Mouse (Mus musculus) kidney, postnatal 25 days (tissue): ENCODE measurements around the gene Nos3.
A peak's percentile ranks its signal among the peaks of the same experiment; 100 is the strongest.

Source experiments
- DNase-seq, 2 experiments: peaks; one replicate each; pipeline ENCODE4 v3.0.0; 2021; ENCODE audit warnings: mixed read lengths in 2 of 2

The Nos3 gene

GRCm38 (mm10) chr5:24364508-24364907, at the start of gene Nos3:
Gene Nos3 (plus strand): TSS chr5:24364810.
- peak; percentile 77 to 88 for DNase-seq

GRCm38 (mm10) chr5:24319776-24320466, 44.7 kb upstream of the Nos3 start:
- DNase-seq, result peak in 1 of 2 experiments; percentile 35

DNA sequence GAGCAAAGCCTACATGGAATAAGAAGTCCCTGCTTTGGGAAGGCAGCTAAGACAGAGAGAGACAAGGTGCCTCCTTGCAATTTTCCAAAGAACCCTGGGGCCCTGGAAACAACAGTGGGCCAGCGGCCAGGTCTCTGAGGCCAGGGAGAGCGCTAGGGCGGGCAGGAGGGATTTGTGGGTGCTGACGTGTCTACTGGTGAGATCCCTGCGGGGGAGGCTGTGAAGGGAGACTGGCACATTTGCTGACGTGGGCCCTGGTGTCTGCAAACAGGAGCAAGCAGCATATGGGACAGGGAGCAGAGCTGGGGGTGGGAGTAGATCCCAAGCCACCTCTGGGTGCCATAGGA, 44.2 kb upstream of the Nos3 start:
- peak; percentile 18 to 64 for DNase-seq

DNA sequence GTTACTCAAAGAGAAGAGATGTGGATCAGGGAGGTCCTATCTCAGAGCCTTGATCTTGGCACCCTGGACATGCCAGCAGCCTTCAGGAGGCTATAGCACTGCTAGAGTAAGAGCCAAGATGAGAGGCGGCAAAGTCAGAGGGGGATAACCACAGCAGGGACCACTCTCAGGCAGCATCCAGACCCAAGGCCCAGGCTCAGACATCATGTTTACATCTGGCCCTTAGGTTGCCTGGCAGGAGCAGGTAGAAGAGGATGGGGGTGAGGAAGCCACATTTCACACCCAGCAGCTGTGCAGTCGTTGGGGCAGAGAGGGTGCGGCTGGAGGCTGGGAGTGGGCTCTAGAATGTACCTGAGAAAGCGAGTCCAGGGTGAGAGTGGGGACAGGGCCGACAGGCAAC, 43.7 kb upstream of the Nos3 start:
- DNase-seq, result no peak

GRCm38 (mm10) chr5:24321711-24322682, 42.6 kb upstream of the Nos3 start:
- DNase-seq, result peak in 1 of 2 experiments; percentile 55

GRCm38 (mm10) chr5:24325251-24325650, 39.4 kb upstream of the Nos3 start:
- DNase-seq, result no peak

DNA sequence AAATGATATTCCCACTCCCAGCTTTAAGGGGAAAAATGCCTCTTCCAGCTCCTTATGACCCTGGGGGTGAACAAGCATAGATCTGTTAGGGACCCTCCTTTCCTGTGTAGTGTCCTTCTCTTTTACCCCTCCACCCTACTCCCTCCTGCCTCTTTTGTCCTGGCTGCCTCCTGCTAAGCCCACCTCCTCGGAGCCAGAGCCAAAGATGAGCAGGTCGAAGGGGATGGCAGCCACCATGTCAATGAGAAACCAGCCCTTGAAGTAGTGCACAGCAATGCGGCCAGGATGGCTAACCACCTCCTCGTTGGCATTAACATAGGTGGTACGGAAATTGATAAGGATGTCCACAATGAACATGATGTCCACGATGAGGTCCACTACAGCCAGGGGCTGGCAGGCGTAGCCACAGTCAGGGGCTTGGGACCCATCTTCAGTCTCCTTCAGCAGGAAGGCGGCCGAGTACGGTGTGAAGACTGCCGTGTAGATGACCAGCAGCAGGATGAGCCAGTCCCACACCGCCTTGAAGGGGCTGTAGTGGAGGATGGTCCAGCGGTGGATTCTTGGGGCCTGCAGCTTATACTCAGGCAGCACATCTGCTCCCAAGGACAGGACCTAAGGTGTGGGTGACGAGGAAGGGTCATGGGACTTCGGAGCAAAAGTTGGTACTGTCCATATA, 38.3 kb upstream of the Nos3 start:
- DNase-seq, result no peak

- peak in 1 of 2 experiments; percentile 50 for DNase-seq
Observed at GRCm38 (mm10) chr5:24326842-24327417, 37.7 kb upstream of the Nos3 start.

DNA sequence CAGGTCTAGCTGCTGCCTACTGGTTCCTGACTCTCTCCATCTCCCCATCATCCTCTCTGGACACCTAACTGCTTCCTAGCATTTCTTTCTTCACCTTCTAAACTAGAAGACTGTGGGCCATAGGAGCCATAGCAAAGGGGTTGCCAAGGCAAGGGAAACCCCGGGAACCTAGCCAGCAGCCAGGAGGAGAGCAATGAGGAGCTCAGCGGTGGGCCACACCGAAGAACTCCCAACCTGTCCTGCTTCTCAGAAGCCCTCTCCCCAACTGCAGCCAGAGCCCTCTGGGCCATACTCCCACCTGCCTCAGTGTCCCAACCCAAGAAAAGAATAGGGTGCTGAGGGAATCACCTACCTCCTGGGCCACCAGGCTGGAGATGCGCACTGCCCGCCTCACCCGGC, 35.8 kb upstream of the Nos3 start:
- peak in 1 of 2 experiments; percentile 24 for DNase-seq

GRCm38 (mm10) chr5:24329212-24329964, 35.2 kb upstream of the Nos3 start:
- peak; percentile 69 to 89 for DNase-seq

- DNase-seq, result no peak
Observed at GRCm38 (mm10) chr5:24329965-24330298, 34.7 kb upstream of the Nos3 start.

- DNase-seq, result peak in 1 of 2 experiments; percentile 17
Observed at GRCm38 (mm10) chr5:24332401-24332800, 32.2 kb upstream of the Nos3 start.

DNA sequence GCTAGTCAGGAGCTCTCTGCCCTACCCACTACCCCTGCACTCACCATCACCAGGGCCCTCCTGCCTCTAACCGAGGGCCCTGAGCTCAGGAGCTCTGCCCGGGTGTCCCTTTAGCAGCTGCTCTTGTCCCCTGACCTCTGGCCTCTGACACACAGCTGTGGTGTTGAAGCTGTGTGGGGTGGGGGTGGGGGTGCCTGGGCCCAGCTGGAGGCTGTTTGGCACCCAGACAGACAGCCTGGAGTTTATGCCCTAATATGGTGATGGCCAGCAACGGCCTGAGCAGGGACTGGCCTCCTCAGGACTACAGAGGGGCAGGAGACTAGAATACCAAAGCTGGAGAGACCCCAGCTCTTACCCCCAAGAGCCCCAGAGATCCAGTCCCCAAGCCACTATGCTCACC, 29.9 kb upstream of the Nos3 start:
- DNase-seq, result peak in 1 of 2 experiments; percentile 40

- peak; percentile 50 to 51 for DNase-seq
Observed at GRCm38 (mm10) chr5:24335888-24336511, 28.6 kb upstream of the Nos3 start.

GRCm38 (mm10) chr5:24337366-24337765, 27.2 kb upstream of the Nos3 start:
- peak; percentile 26 to 62 for DNase-seq

- DNase-seq, result no peak
Observed at GRCm38 (mm10) chr5:24337821-24338220, 26.8 kb upstream of the Nos3 start.

DNA sequence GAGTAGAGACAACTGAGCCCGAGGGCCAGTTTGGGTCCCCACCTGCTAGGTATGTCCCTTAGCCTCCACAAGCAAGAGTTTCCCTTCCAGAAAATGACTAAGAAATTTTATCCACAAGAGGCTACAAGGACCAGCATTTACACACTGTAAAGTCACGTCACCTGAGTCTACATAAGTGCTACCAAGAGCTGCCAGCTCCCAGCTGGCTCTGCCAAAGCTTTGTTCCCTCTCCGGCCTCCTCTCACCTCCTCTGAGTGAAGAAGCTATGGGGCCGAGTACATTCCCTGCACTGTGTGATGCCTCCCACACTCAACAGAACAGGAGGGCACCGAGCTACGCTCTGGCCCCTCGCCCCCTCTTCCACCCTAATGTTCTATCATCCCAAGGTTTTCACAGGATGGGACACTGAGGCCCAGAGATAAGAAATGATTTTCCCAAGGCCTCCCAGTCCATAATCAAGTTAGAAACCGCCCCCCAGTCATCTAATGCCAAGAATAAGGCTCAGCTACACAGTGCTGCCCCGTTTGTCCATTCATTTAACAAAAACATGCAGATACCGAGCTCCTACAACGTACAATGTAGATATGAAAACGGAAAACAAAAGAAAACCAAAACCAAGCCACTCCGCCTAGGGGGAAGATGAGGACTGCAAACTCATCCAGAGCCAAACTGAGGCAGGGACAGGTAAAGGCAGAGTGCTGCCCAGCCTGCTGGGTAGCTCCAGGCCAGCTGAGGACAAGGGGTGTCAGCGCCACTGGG, 22.2 kb upstream of the Nos3 start:
- DNase-seq, result no peak

- no peak for DNase-seq
Observed at GRCm38 (mm10) chr5:24342966-24343365, 21.6 kb upstream of the Nos3 start.

DNA sequence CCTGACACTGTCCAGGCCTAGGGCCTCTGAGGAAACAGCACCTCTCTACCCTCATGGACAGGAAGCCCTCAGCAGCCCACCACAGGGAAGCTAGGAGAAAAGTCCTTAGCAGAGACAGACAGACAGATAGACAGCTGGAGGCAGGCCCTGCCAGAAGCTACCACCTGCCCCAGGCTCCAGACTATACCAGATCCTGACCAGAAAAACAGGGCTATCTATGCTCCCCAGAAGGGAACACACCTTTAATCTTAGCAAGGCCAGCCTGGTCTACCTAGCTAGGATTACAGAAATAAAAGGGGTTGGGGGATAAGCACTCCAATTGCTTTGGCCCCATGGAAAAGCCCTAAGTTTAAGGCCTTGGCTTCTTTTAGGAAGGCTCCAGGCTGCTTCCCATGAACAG, 21.2 kb upstream of the Nos3 start:
- no peak for DNase-seq

DNA sequence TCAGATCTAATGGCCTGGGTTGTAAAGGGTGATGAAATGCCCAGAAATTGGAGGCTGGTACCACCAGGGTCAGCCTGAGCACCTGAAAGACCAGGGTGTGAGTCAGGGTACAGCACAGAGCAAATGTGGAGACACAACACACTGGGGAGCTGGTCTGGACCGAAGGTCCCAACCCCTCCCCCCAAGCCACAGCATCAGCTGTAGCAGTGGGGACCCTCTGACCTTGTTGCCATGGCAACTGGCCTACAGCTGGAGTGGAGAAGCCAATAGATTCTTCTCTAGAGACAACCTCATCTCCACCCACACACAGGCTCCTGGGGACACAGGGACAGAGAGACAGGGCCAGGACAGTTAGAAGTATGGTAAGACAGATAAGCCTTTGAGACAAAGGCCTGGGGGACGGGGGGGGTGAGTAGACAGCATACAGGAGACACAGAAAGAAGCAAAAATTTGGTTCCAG, 20.6 kb upstream of the Nos3 start:
- no peak for DNase-seq
